Mouse (Mus musculus) heart, postnatal 25 days (tissue): ENCODE measurements around the gene Adgrv1. TPM values are rescaled to one million over a fixed set of nuclear protein-coding genes. Genes with fewer than 3 reads are reported as not detected.
"Not testable (repeated sequence)": the region's sequence is repeated elsewhere in the genome, so short reads cannot be mapped to it uniquely, and the experiment has no call there.

Experiments
- DNase-seq: peaks from one replicate; pipeline ENCODE4 v3.0.0; 2022; ENCODE audit warnings: low spot score
- intact Hi-C: fragments of 180-260 bp; cut with DNase I; formaldehyde crosslinking; loops from one replicate; pipeline ENCODE4 v1.15.1; 2025
- total RNA-seq, 2 experiments: library from RNA; stranded (reverse); gene quantifications; 2 replicates each; pipeline ENCODE4 v1.2.3; 2021

Adgrv1 gene
- total RNA-seq, 2 experiments from 2014 or later: 0.13 to 0.17 TPM

- DNase-seq: no peak
- intact Hi-C loops: no loop called here
Measured at GRCm38 (mm10) chr13:81629395-81629794, 3.6 kb downstream of the Adgrv1 start.

GRCm38 (mm10) chr13:81628631-81629190, 4.2 kb downstream of the Adgrv1 start:
- intact Hi-C loops: no loop called here
- DNase-seq: no peak

- intact Hi-C loops, DNase-seq: not testable (repeated sequence)
Measured at GRCm38 (mm10) chr13:81627861-81628260, 5.1 kb downstream of the Adgrv1 start.

- DNase-seq: no peak
- intact Hi-C loops: no loop called here
Measured at GRCm38 (mm10) chr13:81610349-81610748, 22.6 kb downstream of the Adgrv1 start.

GRCm38 (mm10) chr13:81606991-81607390, 26.0 kb downstream of the Adgrv1 start:
- DNase-seq: no peak
- intact Hi-C loops: no loop called here

- no peak for DNase-seq
- intact Hi-C loops: no loop called here
Measured at GRCm38 (mm10) chr13:81596910-81597607, 35.9 kb downstream of the Adgrv1 start.

GRCm38 (mm10) chr13:81578692-81579091, 54.3 kb downstream of the Adgrv1 start:
- intact Hi-C loops: no loop called here
- no peak for DNase-seq

GRCm38 (mm10) chr13:81570241-81570821, 62.6 kb downstream of the Adgrv1 start:
- DNase-seq: no peak
- intact Hi-C loops: no loop called here

GRCm38 (mm10) chr13:81550024-81550423, 82.9 kb downstream of the Adgrv1 start:
- no peak for DNase-seq
- intact Hi-C loops: no loop called here

- no peak for DNase-seq
- intact Hi-C loops: no loop called here
Measured at GRCm38 (mm10) chr13:81534916-81535315, 98.0 kb downstream of the Adgrv1 start.

GRCm38 (mm10) chr13:81526687-81527086, 106.3 kb downstream of the Adgrv1 start:
- no peak for DNase-seq
- intact Hi-C loops: no loop called here

- intact Hi-C loops: no loop called here
- no peak for DNase-seq
Measured at GRCm38 (mm10) chr13:81510142-81510541, 122.8 kb downstream of the Adgrv1 start.

- DNase-seq: no peak
- intact Hi-C loops: no loop called here
Measured at GRCm38 (mm10) chr13:81497035-81497434, 135.9 kb downstream of the Adgrv1 start.

GRCm38 (mm10) chr13:81491971-81492370, 141.0 kb downstream of the Adgrv1 start:
- intact Hi-C loops: no loop called here
- no peak for DNase-seq

GRCm38 (mm10) chr13:81486980-81487379, 146.0 kb downstream of the Adgrv1 start:
- intact Hi-C loops: no loop called here
- no peak for DNase-seq

GRCm38 (mm10) chr13:81473750-81474149, 159.2 kb downstream of the Adgrv1 start:
- DNase-seq: no peak
- intact Hi-C loops: no loop called here

- intact Hi-C loops: no loop called here
- no peak for DNase-seq
Measured at GRCm38 (mm10) chr13:81466661-81467060, 166.3 kb downstream of the Adgrv1 start.

- intact Hi-C loops: no loop called here
- DNase-seq: no peak
Measured at GRCm38 (mm10) chr13:81465794-81466193, 167.2 kb downstream of the Adgrv1 start.

- no peak for DNase-seq
- intact Hi-C loops: no loop called here
Measured at GRCm38 (mm10) chr13:81449630-81450029, 183.3 kb downstream of the Adgrv1 start.

- no peak for DNase-seq
- intact Hi-C loops: no loop called here
Measured at GRCm38 (mm10) chr13:81449198-81449597, 183.8 kb downstream of the Adgrv1 start.

GRCm38 (mm10) chr13:81441412-81441811, 191.5 kb downstream of the Adgrv1 start:
- intact Hi-C loops: no loop called here
- no peak for DNase-seq
